In the genomic region with DNA sequence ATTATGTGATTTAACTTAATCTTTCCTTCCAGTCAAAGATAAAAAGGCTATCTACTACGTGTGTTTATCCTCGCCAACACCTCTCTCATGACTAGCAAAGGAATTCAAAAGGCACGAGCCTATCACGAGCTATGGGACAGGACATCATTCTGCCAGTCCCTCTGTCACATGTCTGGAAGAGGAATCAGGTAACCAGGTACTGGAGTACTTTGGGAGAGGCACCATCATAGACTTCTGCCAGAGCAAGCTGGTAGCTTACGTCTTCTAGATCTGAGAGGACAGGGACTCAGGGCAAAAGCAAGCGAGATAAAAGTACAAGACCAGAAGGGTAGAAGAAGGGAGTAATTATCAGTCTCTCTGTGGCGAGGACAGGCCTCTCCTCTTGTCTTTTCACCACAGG, we compare ENCODE assay signal across 27 mouse cellular contexts.
"Had no signal": no experiment of that assay in that cellular context is flagged by ENCODE, and none has a peak within 500 bp of the region (broad histone marks: within the 10 kb centered on the region; RNA-seq: fewer than 3 reads in every experiment).

No protein-coding gene starts in this region.

- DNase-seq: left cerebral cortex, postnatal 4 days; liver; liver, embryonic 13.5 days; lung, adult 2 months; midbrain, embryonic 14.5 days had no signal

- H3K36me3 ChIP-seq: limb, embryonic 10.5 days; limb, embryonic 12.5 days; limb, embryonic 13.5 days; limb, embryonic 15.5 days; liver, embryonic 12.5 days; liver, embryonic 13.5 days; liver, embryonic 15.5 days; lung, embryonic 15.5 days; midbrain, embryonic 10.5 days; midbrain, embryonic 12.5 days; midbrain, embryonic 13.5 days; midbrain, embryonic 15.5 days; neural tube, embryonic 12.5 days had no signal

- ATAC-seq: liver, embryonic 12.5 days; lung, postnatal 0 days; midbrain, embryonic 13.5 days; midbrain, embryonic 15.5 days; midbrain, embryonic 16.5 days had no signal

- H3K4me1 ChIP-seq: limb, embryonic 10.5 days; limb, embryonic 12.5 days; limb, embryonic 13.5 days; limb, embryonic 15.5 days; lung, embryonic 15.5 days; midbrain, embryonic 10.5 days; midbrain, embryonic 12.5 days; midbrain, embryonic 13.5 days; midbrain, embryonic 15.5 days; neural tube, embryonic 12.5 days had no signal

- H3K9me3 ChIP-seq: limb, embryonic 10.5 days; limb, embryonic 12.5 days; limb, embryonic 13.5 days; limb, embryonic 15.5 days; liver, embryonic 12.5 days; liver, embryonic 13.5 days; liver, embryonic 15.5 days; lung, embryonic 15.5 days; megakaryocyte, embryonic 14.5 days; midbrain, embryonic 10.5 days; midbrain, embryonic 12.5 days; midbrain, embryonic 13.5 days; midbrain, embryonic 15.5 days; neural tube, embryonic 12.5 days had no signal

- H3K27ac ChIP-seq: limb, embryonic 10.5 days; limb, embryonic 12.5 days; limb, embryonic 13.5 days; limb, embryonic 15.5 days; liver, embryonic 12.5 days; liver, embryonic 13.5 days; liver, embryonic 14.5 days; liver, embryonic 15.5 days; lung, embryonic 15.5 days; macrophage; midbrain, embryonic 10.5 days; midbrain, embryonic 12.5 days; midbrain, embryonic 13.5 days; midbrain, embryonic 15.5 days; neural tube, embryonic 12.5 days had no signal

- H3K9ac ChIP-seq: limb, embryonic 12.5 days; limb, embryonic 13.5 days; limb, embryonic 15.5 days; liver, embryonic 12.5 days; liver, embryonic 13.5 days; liver, embryonic 14.5 days; liver, embryonic 15.5 days; liver, postnatal 0 days; lung, embryonic 14.5 days; lung, embryonic 15.5 days; midbrain, embryonic 12.5 days; midbrain, embryonic 13.5 days; midbrain, embryonic 15.5 days; neural tube, embryonic 12.5 days had no signal

- H3K27me3 ChIP-seq: limb, embryonic 12.5 days; limb, embryonic 13.5 days; limb, embryonic 15.5 days; liver, embryonic 12.5 days; liver, embryonic 13.5 days; lung, embryonic 15.5 days; megakaryocyte, embryonic 14.5 days; midbrain, embryonic 12.5 days; midbrain, embryonic 13.5 days; midbrain, embryonic 15.5 days; neural tube, embryonic 12.5 days had no signal

- H3K4me2 ChIP-seq: limb, embryonic 12.5 days; limb, embryonic 13.5 days; limb, embryonic 15.5 days; liver, embryonic 11.5 days; liver, embryonic 12.5 days; liver, embryonic 13.5 days; liver, embryonic 15.5 days; lung, embryonic 14.5 days; lung, embryonic 15.5 days; midbrain, embryonic 11.5 days; midbrain, embryonic 12.5 days; midbrain, embryonic 13.5 days; midbrain, embryonic 15.5 days; neural tube, embryonic 12.5 days had no signal

- H3K4me3 ChIP-seq: limb, embryonic 10.5 days; limb, embryonic 12.5 days; limb, embryonic 13.5 days; limb, embryonic 15.5 days; liver, embryonic 12.5 days; liver, embryonic 13.5 days; liver, embryonic 15.5 days; lung, embryonic 15.5 days; megakaryocyte, embryonic 14.5 days; midbrain, embryonic 10.5 days; midbrain, embryonic 12.5 days; midbrain, embryonic 13.5 days; midbrain, embryonic 15.5 days; myocyte; neural tube, embryonic 12.5 days had no signal
